Mouse (Mus musculus): Measurements from ENCODE around the gene Zfp114. TPM values are rescaled to one million over a fixed set of nuclear protein-coding genes. Genes with fewer than 3 reads are reported as not detected.

Gene Zfp114
- polyA plus RNA-seq (2014; fragmentation: Illumina TruSeq; extraction: RNeasy Lipid Tissue Mini Kit (QIAGEN cat#74804); ENCODE audit: insufficient read depth, low read depth, low replicate concordance) = 0.18 TPM

GRCm38 (mm10) chr7:24174618-24175336 lies at the start of gene Zfp114:
Gene Zfp114, plus strand, starts transcription at chr7:24175060.

DNA sequence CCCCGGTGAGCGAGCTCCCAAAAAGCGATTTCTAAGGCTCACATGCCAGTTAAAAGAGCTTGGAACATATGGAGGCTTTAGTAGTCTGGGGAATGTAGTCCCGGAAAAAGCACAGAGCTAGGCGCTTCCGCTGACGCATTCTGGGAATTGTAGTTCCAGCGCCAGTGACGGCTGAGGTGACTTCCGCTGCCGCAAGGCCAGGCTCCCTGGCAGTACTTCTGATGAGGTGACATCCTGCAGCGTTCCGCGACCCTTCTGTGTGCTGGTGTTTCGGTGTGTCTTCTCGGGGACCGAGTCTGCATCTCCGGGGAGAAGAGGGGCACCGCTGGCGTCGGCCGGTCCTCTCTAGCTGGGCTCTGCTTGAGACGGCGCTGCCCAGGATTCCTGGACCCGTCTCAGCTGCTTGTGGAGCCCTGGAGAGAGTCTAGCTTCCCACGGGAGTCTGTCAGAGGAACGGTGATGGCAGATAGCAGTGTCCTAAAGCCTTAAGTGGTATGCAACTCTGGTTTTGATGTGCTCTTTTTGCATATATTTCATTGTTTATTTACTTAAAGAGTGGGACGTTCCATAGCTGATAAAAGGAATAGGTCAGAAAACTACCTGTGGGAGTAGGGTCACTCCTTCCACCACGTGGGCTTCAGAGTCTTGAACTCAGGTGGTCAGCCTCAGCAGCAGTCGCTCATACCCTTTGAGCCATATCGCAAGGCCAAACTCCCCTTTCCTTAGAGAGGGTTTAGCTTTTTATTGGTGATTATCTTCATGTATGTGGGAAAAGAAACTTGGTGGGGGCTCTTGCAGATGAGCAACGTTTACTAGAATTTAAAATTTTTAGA lies 40.6 kb upstream of the Zfp114 start, which contains the start of gene Zfp235:
Gene Zfp235, plus strand, starts transcription at position 174 of the 833 bp plus-strand sequence.

DNA sequence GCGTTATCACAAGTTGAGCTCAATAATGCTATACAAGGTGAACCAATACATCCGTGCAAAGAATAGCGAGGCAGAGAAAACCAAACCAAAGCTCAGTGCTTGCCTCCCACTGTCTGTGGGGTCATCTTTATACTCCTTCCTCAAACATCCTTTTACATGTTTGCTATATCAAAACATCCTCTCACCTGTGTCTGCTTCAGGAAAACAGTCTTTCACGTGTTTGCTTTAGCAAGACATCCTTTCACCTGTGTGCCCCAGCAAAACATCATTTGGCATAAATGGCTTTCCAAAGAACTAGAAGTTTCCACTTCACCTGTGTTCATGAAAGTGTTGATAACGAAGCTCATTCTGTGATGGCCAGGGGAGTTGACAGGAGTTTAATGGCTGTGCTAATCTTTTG lies 36.5 kb downstream of the Zfp114 start, which contains the start of gene Zfp111:
Gene Zfp111, minus strand, starts transcription at position 101 of the 400 bp plus-strand sequence.

Other genes with a start within 250 kb of the Zfp114 start
- gene Vmn1r179, start 248.1 kb upstream of the Zfp114 start, polyA plus RNA-seq (2014; fragmentation: Illumina TruSeq; extraction: RNeasy Lipid Tissue Mini Kit (QIAGEN cat#74804); ENCODE audit: insufficient read depth, low read depth, low replicate concordance) = not detected
- gene Vmn1r180, start 224.4 kb upstream of the Zfp114 start, polyA plus RNA-seq (2014; fragmentation: Illumina TruSeq; extraction: RNeasy Lipid Tissue Mini Kit (QIAGEN cat#74804); ENCODE audit: insufficient read depth, low read depth, low replicate concordance) = not detected
- not detected for gene Vmn1r181, start 200.4 kb upstream of the Zfp114 start, polyA plus RNA-seq (2014; fragmentation: Illumina TruSeq; extraction: RNeasy Lipid Tissue Mini Kit (QIAGEN cat#74804); ENCODE audit: insufficient read depth, low read depth, low replicate concordance)
- gene V1rd19, start 173.4 kb upstream of the Zfp114 start, polyA plus RNA-seq (2014; fragmentation: Illumina TruSeq; extraction: RNeasy Lipid Tissue Mini Kit (QIAGEN cat#74804); ENCODE audit: insufficient read depth, low read depth, low replicate concordance) = not detected
- not detected for gene Vmn1r183, start 121.8 kb upstream of the Zfp114 start, polyA plus RNA-seq (2014; fragmentation: Illumina TruSeq; extraction: RNeasy Lipid Tissue Mini Kit (QIAGEN cat#74804); ENCODE audit: insufficient read depth, low read depth, low replicate concordance)
- 12.8 TPM for gene Zfp180, start 93.1 kb upstream of the Zfp114 start, polyA plus RNA-seq (2014; fragmentation: Illumina TruSeq; extraction: RNeasy Lipid Tissue Mini Kit (QIAGEN cat#74804); ENCODE audit: insufficient read depth, low read depth, low replicate concordance)
- gene Zfp112, start 62.7 kb upstream of the Zfp114 start, polyA plus RNA-seq (2014; fragmentation: Illumina TruSeq; extraction: RNeasy Lipid Tissue Mini Kit (QIAGEN cat#74804); ENCODE audit: insufficient read depth, low read depth, low replicate concordance) = 0.94 TPM
- gene Zfp235, start 40.9 kb upstream of the Zfp114 start, polyA plus RNA-seq (2014; fragmentation: Illumina TruSeq; extraction: RNeasy Lipid Tissue Mini Kit (QIAGEN cat#74804); ENCODE audit: insufficient read depth, low read depth, low replicate concordance) = 4.7 TPM
- 2.8 TPM for gene Zfp111, start 36.4 kb downstream of the Zfp114 start, polyA plus RNA-seq (2014; fragmentation: Illumina TruSeq; extraction: RNeasy Lipid Tissue Mini Kit (QIAGEN cat#74804); ENCODE audit: insufficient read depth, low read depth, low replicate concordance)
- 0.72 TPM for gene Zfp109, start 62.5 kb downstream of the Zfp114 start, polyA plus RNA-seq (2014; fragmentation: Illumina TruSeq; extraction: RNeasy Lipid Tissue Mini Kit (QIAGEN cat#74804); ENCODE audit: insufficient read depth, low read depth, low replicate concordance)
- 1.1 TPM for gene Zfp108, start 79.7 kb downstream of the Zfp114 start, polyA plus RNA-seq (2014; fragmentation: Illumina TruSeq; extraction: RNeasy Lipid Tissue Mini Kit (QIAGEN cat#74804); ENCODE audit: insufficient read depth, low read depth, low replicate concordance)
- 2.4 TPM for gene Zfp93, start 95.4 kb downstream of the Zfp114 start, polyA plus RNA-seq (2014; fragmentation: Illumina TruSeq; extraction: RNeasy Lipid Tissue Mini Kit (QIAGEN cat#74804); ENCODE audit: insufficient read depth, low read depth, low replicate concordance)
- gene Zfp61, start 126.2 kb downstream of the Zfp114 start, polyA plus RNA-seq (2014; fragmentation: Illumina TruSeq; extraction: RNeasy Lipid Tissue Mini Kit (QIAGEN cat#74804); ENCODE audit: insufficient read depth, low read depth, low replicate concordance) = 6.0 TPM
- gene Zfp94, start 141.6 kb downstream of the Zfp114 start, polyA plus RNA-seq (2014; fragmentation: Illumina TruSeq; extraction: RNeasy Lipid Tissue Mini Kit (QIAGEN cat#74804); ENCODE audit: insufficient read depth, low read depth, low replicate concordance) = 5.2 TPM
- not detected for gene Tescl, start 158.9 kb downstream of the Zfp114 start, polyA plus RNA-seq (2014; fragmentation: Illumina TruSeq; extraction: RNeasy Lipid Tissue Mini Kit (QIAGEN cat#74804); ENCODE audit: insufficient read depth, low read depth, low replicate concordance)
- gene Lypd5, start 174.1 kb downstream of the Zfp114 start, polyA plus RNA-seq (2014; fragmentation: Illumina TruSeq; extraction: RNeasy Lipid Tissue Mini Kit (QIAGEN cat#74804); ENCODE audit: insufficient read depth, low read depth, low replicate concordance) = not detected
- gene Kcnn4, start 195.2 kb downstream of the Zfp114 start, polyA plus RNA-seq (2014; fragmentation: Illumina TruSeq; extraction: RNeasy Lipid Tissue Mini Kit (QIAGEN cat#74804); ENCODE audit: insufficient read depth, low read depth, low replicate concordance) = 4.4 TPM
- 13.7 TPM for gene Smg9, start 224.6 kb downstream of the Zfp114 start, polyA plus RNA-seq (2014; fragmentation: Illumina TruSeq; extraction: RNeasy Lipid Tissue Mini Kit (QIAGEN cat#74804); ENCODE audit: insufficient read depth, low read depth, low replicate concordance)

All from lung, adult 10 weeks (tissue).